Mouse (Mus musculus) erythroblast, embryonic 14.5 days (primary cell): ENCODE measurements around the gene Tnfrsf11a.

ENCODE experiments used
- GATA1 ChIP-seq: IDR thresholded peaks from 2 replicates; pipeline ENCODE4 v1.6.1; 2012; ENCODE audit warnings: low read length, inconsistent platforms, mixed read lengths
- TAL1 ChIP-seq: IDR thresholded peaks from 3 replicates; pipeline ENCODE4 v1.6.1; 2012; ENCODE audit warnings: low read length, inconsistent platforms, mixed read lengths

GRCm38 (mm10) chr1:105843386-105843785 lies 62.9 kb downstream of the Tnfrsf11a start:
- TF ChIP-seq GATA1 (no peak), TAL1 (no peak)
